Mouse (Mus musculus): ENCODE results near the gene Cracr2b. TPM values are rescaled to one million over a fixed set of nuclear protein-coding genes. Genes with fewer than 3 reads are reported as not detected.

Gene Cracr2b
- total and polyA plus RNA-seq, 2 experiments from 2014 or later = 5.3 to 5.9 TPM

DNA sequence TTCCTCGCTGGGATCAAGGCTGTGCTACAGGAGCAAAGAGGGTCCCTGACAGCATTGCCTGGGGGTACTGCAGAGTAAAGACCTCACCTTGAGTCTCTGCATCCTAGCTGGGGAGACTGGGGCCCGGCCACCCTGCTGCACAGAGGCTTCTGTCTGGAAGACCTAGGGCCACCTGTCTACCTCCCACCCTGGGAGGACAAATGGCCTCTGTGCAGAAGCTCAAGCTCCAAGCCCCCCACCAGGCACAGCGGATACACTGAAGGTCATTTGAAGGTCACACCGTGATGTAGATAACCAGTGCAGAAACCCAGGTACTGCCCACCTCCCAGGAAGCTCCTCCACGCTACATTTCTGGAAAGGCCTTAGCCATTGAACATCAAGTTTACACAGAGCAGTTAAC is 32.2 kb upstream of the Cracr2b start:
- TF ChIP-seq CTCF (IDR thresholded peaks at IDR 0.05) = no peak
- Histone ChIP-seq H3K36me3 (ENCODE audit: insufficient read depth, low read length) (peaks cover 42% of the 10 kb centered on the region), H3K9ac (replicated peaks; ENCODE audit: low read length, poor library complexity, severe bottlenecking) (peak overlapping the region; percentile 82), H3K4me1 (ENCODE audit: insufficient read depth, low read length) (peaks cover 14% of the 10 kb centered on the region), H3K9me3 (ENCODE audit: low read length) (no peaks in the 10 kb centered on the region), H3K27me3 (ENCODE audit: insufficient read depth, low read length) (no peaks in the 10 kb centered on the region), H3K27ac (ENCODE audit: low read depth, low read length) (peak overlapping the region; percentile 81), H3K4me2 (ENCODE audit: low read depth, low read length, poor library complexity, severe bottlenecking) (peak overlapping the region; percentile 85), H3K4me3 (ENCODE audit: low read depth, low read length) (peak overlapping the region; percentile 57)
- ATAC-seq (ENCODE audit: low FRiP score) (no peak), DNase-seq (ENCODE audit: low spot score) (peak; percentile 15)
- 49% methylated on average over 5 of the region's 5 CpGs for WGBS

DNA sequence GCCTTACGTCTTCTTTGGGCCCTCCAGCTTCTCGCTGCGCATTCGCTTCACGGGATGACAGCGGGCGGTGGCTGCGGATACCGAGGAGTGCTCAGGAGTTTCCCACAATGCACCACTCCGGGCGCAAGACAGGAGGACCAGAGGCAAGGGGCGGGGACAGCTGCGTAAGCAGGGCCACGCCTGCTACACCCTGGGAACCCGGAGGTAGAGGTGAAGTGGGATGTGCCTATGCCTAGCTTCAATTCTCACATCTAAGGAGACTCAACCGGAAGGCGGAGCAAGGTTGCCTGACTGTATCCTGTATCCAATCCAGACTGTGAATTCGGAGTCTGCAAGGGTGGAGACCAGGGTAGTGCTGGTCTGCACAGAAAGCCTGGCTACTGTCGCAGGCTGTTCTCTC is 31.6 kb upstream of the Cracr2b start, which contains the start of gene Cend1:
Gene Cend1 (minus strand): TSS at position 182 of the 400 bp plus-strand sequence.
- H3K4me2 ChIP-seq (ENCODE audit: low read depth, low read length, poor library complexity, severe bottlenecking) = peak within 1 kb of the TSS; percentile 85
- H3K4me1 ChIP-seq (ENCODE audit: insufficient read depth, low read length) = peaks cover 18% of the 10 kb centered on the region
- H3K27me3 ChIP-seq (ENCODE audit: insufficient read depth, low read length) = no peaks in the 10 kb centered on the region
- peak; percentile 61 for ATAC-seq (ENCODE audit: low FRiP score)
- peak within 1 kb of the TSS; percentile 57 for H3K4me3 ChIP-seq (ENCODE audit: low read depth, low read length)
- peak; percentile 89 for DNase-seq (ENCODE audit: low spot score)
- 1% methylated on average over 19 of the region's 19 CpGs for WGBS
- peak; percentile 14 for TF ChIP-seq CTCF (IDR thresholded peaks at IDR 0.05)
- H3K36me3 ChIP-seq (ENCODE audit: insufficient read depth, low read length) = peaks cover 42% of the 10 kb centered on the region
- H3K9ac ChIP-seq (replicated peaks; ENCODE audit: low read length, poor library complexity, severe bottlenecking) = peak within 1 kb of the TSS; percentile 82
- no peaks in the 10 kb centered on the region for H3K9me3 ChIP-seq (ENCODE audit: low read length)
- peak within 1 kb of the TSS; percentile 81 for H3K27ac ChIP-seq (ENCODE audit: low read depth, low read length)

DNA sequence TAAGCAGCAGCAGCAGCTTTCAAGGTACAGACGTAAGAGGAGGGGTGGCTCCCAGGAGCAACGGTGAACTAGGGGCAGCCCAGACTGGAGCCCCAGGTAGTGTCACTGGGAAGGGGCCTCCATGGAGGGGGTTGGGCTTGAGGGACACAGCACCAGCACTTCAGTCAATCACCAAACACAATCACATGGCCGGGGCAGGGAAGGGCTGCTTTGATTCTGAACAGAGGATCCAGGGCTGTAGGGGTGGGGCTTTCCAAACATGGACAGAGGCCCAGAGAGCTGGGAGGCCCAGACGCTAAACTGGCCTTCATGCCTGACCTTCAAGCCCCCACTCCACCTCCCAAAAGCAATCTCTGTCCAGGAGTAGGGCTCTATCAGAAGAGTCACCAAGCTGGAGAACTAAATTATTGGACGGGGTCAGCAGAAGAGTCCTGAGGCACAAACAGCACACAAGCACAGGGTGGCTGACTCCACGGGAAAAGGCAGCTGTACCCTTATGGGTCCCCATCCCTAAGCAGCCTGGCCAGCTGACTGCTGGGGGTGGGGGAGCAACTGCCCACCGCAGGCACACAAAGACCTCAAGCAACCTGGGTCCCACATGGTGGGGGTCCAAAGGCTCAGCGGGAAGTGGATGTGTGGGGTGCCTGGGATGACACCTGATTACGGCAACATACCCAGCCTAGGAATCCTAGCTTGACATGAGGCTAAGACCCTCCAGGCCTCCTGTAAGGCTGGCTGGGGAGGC is 30.9 kb upstream of the Cracr2b start:
- Histone ChIP-seq H3K4me3 (ENCODE audit: low read depth, low read length) (peak overlapping the region; percentile 57), H3K27ac (ENCODE audit: low read depth, low read length) (peak overlapping the region; percentile 81; the same call in 1 of the 2 replicates)
- peak; percentile 18; the same call in 1 of the 2 replicates for ATAC-seq (ENCODE audit: low FRiP score)

DNA sequence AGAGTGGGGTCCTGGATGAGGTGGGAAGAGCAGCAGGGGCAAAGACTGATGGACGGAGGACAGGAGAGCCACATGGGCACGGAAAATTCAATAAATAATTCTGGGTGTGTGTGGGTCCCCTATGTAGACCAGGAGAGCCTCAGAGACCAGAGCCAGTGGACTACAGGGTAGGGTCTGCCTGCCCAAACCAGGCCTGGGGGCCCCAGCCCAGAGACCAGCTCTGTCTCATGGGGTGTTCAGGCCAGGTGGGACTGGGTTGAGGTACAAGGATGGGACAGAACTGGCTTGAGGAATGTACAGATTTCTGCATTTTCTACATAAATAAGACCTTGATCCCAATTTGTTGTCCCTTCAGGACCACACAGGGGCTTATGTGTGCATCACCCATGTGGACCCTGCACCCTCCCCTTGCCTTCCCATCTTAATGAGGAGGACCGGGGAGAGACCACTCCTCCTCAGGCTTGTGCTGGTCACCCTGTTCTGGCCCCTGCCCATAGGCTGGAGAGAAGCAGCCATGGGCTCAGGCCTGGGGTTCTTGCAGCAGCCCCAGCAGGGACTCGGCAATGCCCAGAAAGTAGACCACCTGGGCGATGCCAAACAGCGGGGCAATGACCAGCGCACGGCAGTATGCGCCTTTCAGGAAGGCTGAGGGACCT is 30.2 kb upstream of the Cracr2b start:
- Histone ChIP-seq H3K9me3 (ENCODE audit: low read length) (no peaks in the 10 kb centered on the region), H3K4me1 (ENCODE audit: insufficient read depth, low read length) (peaks cover 24% of the 10 kb centered on the region), H3K4me2 (ENCODE audit: low read depth, low read length, poor library complexity, severe bottlenecking) (no peak overlapping the region), H3K4me3 (ENCODE audit: low read depth, low read length) (no peak overlapping the region), H3K27ac (ENCODE audit: low read depth, low read length) (no peak overlapping the region), H3K27me3 (ENCODE audit: insufficient read depth, low read length) (no peaks in the 10 kb centered on the region), H3K36me3 (ENCODE audit: insufficient read depth, low read length) (peaks cover 42% of the 10 kb centered on the region), H3K9ac (replicated peaks; ENCODE audit: low read length, poor library complexity, severe bottlenecking) (no peak overlapping the region)
- ATAC-seq (ENCODE audit: low FRiP score) (no peak), DNase-seq (ENCODE audit: low spot score) (no peak)
- TF ChIP-seq CTCF (IDR thresholded peaks at IDR 0.05) = no peak
- 95% methylated on average over 9 of the region's 9 CpGs for WGBS

More for the DNA sequence above, 30.9 kb upstream of the Cracr2b start:
- no peak overlapping the region for H3K9ac ChIP-seq (replicated peaks; ENCODE audit: low read length, poor library complexity, severe bottlenecking)
- TF ChIP-seq CTCF (IDR thresholded peaks at IDR 0.05) = no peak
- WGBS = 64% methylated on average over 9 of the region's 9 CpGs
- peaks cover 21% of the 10 kb centered on the region for H3K4me1 ChIP-seq (ENCODE audit: insufficient read depth, low read length)
- H3K27me3 ChIP-seq (ENCODE audit: insufficient read depth, low read length) = no peaks in the 10 kb centered on the region
- no peak for DNase-seq (ENCODE audit: low spot score)
- no peaks in the 10 kb centered on the region for H3K9me3 ChIP-seq (ENCODE audit: low read length)
- H3K4me2 ChIP-seq (ENCODE audit: low read depth, low read length, poor library complexity, severe bottlenecking) = peak overlapping the region; percentile 85
- H3K36me3 ChIP-seq (ENCODE audit: insufficient read depth, low read length) = peaks cover 42% of the 10 kb centered on the region

DNA sequence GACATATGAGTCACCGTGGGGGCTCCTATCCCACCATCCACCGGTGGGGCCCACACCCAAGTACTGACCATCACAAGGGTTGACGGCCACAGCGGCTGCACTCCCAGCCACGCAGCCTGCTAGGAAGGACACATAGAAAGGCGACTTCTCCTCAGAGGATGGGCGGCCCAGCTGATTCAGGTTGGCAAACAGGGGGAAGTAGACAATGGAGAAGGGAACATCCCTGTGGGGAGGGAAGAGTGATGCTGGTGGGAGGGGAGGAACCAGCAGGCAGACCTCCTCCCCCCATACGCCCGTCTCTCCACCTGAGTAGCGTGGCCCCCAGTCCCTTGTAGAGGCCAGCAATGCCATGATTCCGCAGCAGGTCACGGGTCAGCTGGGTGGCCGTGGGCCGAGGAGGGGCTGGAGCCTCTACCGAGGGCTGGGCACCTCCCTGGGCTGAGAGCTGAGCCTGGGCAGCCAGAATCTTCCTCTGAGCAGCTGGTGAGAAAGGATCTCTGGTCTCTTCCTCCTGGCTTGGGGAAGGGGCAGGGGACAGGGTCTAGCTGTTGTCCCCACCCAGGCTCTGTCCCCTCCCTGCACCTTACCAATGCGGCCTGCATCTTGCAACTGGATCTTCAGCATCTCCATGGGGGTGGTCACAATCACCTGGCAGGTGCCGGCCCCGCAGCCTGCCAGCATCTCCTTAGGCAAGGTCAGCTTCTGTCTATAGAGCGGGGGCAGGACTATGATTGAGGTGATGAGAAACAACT is 29.3 kb upstream of the Cracr2b start:
- Histone ChIP-seq H3K4me3 (ENCODE audit: low read depth, low read length) (no peak overlapping the region), H3K9ac (replicated peaks; ENCODE audit: low read length, poor library complexity, severe bottlenecking) (no peak overlapping the region), H3K27ac (ENCODE audit: low read depth, low read length) (no peak overlapping the region), H3K27me3 (ENCODE audit: insufficient read depth, low read length) (no peaks in the 10 kb centered on the region), H3K4me2 (ENCODE audit: low read depth, low read length, poor library complexity, severe bottlenecking) (no peak overlapping the region), H3K9me3 (ENCODE audit: low read length) (no peaks in the 10 kb centered on the region), H3K4me1 (ENCODE audit: insufficient read depth, low read length) (peaks cover 28% of the 10 kb centered on the region), H3K36me3 (ENCODE audit: insufficient read depth, low read length) (peaks cover 37% of the 10 kb centered on the region)
- ATAC-seq (ENCODE audit: low FRiP score) = no peak
- WGBS = 94% methylated on average over 19 of the region's 19 CpGs
- DNase-seq (ENCODE audit: low spot score) = no peak
- TF ChIP-seq CTCF (IDR thresholded peaks at IDR 0.05) = no peak
